Mouse (Mus musculus): Measurements from ENCODE around the gene Dio1.

The Dio1 gene

GRCm38 (mm10) chr4:107249471-107249870 is 57.5 kb downstream of the Dio1 start:
- in situ Hi-C loops (cut with MboI; ENCODE audit: low sequenced_read_pairs): loop anchor here (10.0 kb wide), 1 partner anchor 95 kb away; no protein-coding TSS in a partner anchor

GRCm38 (mm10) chr4:107248061-107248460 is 58.9 kb downstream of the Dio1 start:
- in situ Hi-C loops (cut with MboI; ENCODE audit: low sequenced_read_pairs): loop anchor here (10.0 kb wide), 1 partner anchor 97 kb away; no protein-coding TSS in a partner anchor

- in situ Hi-C loops (cut with MboI; ENCODE audit: low sequenced_read_pairs): loop anchor here (10.0 kb wide), 1 partner anchor 98 kb away; no protein-coding TSS in a partner anchor
Measured at GRCm38 (mm10) chr4:107247110-107247509, 59.9 kb downstream of the Dio1 start.

GRCm38 (mm10) chr4:107246040-107246439 is 60.9 kb downstream of the Dio1 start:
- in situ Hi-C loops (cut with MboI; ENCODE audit: low sequenced_read_pairs): loop anchor here (10.0 kb wide), 1 partner anchor 99 kb away; no protein-coding TSS in a partner anchor

GRCm38 (mm10) chr4:107245368-107245767 is 61.6 kb downstream of the Dio1 start:
- in situ Hi-C loops (cut with MboI; ENCODE audit: low sequenced_read_pairs): loop anchor here (10.0 kb wide), 1 partner anchor 99 kb away; no protein-coding TSS in a partner anchor

GRCm38 (mm10) chr4:107243365-107244333 is 63.3 kb downstream of the Dio1 start:
- in situ Hi-C loops (cut with MboI; ENCODE audit: low sequenced_read_pairs): loop anchor here (10.0 kb wide), 1 partner anchor 101 kb away; no protein-coding TSS in a partner anchor
